Mouse (Mus musculus) lung, postnatal 36 days (tissue): ENCODE data around the gene Pdzd2.
A peak's percentile ranks its signal among the peaks of the same experiment; 100 is the strongest.

ENCODE experiments used
- DNase-seq: peaks from one replicate; pipeline ENCODE4 v3.0.0; 2022; ENCODE audit warnings: mixed read lengths

Pdzd2 gene

GRCm38 (mm10) chr15:12728381-12728780, 11.3 kb downstream of the Pdzd2 start:
- no peak for DNase-seq

- no peak for DNase-seq
Measured at GRCm38 (mm10) chr15:12725256-12725655, 14.5 kb downstream of the Pdzd2 start.

- no peak for DNase-seq
Measured at GRCm38 (mm10) chr15:12721684-12722500, 17.8 kb downstream of the Pdzd2 start.

- no peak for DNase-seq
Measured at GRCm38 (mm10) chr15:12718819-12719218, 20.9 kb downstream of the Pdzd2 start.

- DNase-seq, result no peak
Measured at GRCm38 (mm10) chr15:12717410-12717809, 22.3 kb downstream of the Pdzd2 start.

GRCm38 (mm10) chr15:12716881-12717280, 22.8 kb downstream of the Pdzd2 start:
- peak; percentile 32 for DNase-seq

- DNase-seq, result no peak
Measured at GRCm38 (mm10) chr15:12714322-12714721, 25.4 kb downstream of the Pdzd2 start.

- no peak for DNase-seq
Measured at GRCm38 (mm10) chr15:12713216-12713615, 26.5 kb downstream of the Pdzd2 start.

- DNase-seq, result no peak
Measured at GRCm38 (mm10) chr15:12710036-12710435, 29.7 kb downstream of the Pdzd2 start.

GRCm38 (mm10) chr15:12708297-12708696, 31.4 kb downstream of the Pdzd2 start:
- DNase-seq, result no peak

GRCm38 (mm10) chr15:12706902-12707301, 32.8 kb downstream of the Pdzd2 start:
- no peak for DNase-seq

GRCm38 (mm10) chr15:12700367-12700766, 39.4 kb downstream of the Pdzd2 start:
- DNase-seq, result no peak

- DNase-seq, result no peak
Measured at GRCm38 (mm10) chr15:12697741-12698140, 42.0 kb downstream of the Pdzd2 start.

GRCm38 (mm10) chr15:12696889-12697288, 42.8 kb downstream of the Pdzd2 start:
- no peak for DNase-seq

- no peak for DNase-seq
Measured at GRCm38 (mm10) chr15:12689716-12690381, 49.9 kb downstream of the Pdzd2 start.

- DNase-seq, result no peak
Measured at GRCm38 (mm10) chr15:12682549-12682948, 57.2 kb downstream of the Pdzd2 start.

GRCm38 (mm10) chr15:12681891-12682290, 57.8 kb downstream of the Pdzd2 start:
- no peak for DNase-seq

- peak; percentile 6 for DNase-seq
Measured at GRCm38 (mm10) chr15:12680750-12681149, 59.0 kb downstream of the Pdzd2 start.

GRCm38 (mm10) chr15:12679996-12680395, 59.7 kb downstream of the Pdzd2 start:
- DNase-seq, result no peak

- no peak for DNase-seq
Measured at GRCm38 (mm10) chr15:12678540-12679112, 61.1 kb downstream of the Pdzd2 start.

GRCm38 (mm10) chr15:12675366-12675765, 64.4 kb downstream of the Pdzd2 start:
- DNase-seq, result no peak

- no peak for DNase-seq
Measured at GRCm38 (mm10) chr15:12674026-12674425, 65.7 kb downstream of the Pdzd2 start.

- peak; percentile 32 for DNase-seq
Measured at GRCm38 (mm10) chr15:12667760-12668520, 71.8 kb downstream of the Pdzd2 start.
